Mouse (Mus musculus) frontal cortex, postnatal 10 days (tissue): ENCODE results near the gene Tmem86a.
A peak's percentile ranks its signal among the peaks of the same experiment; 100 is the strongest.

Experiments used
- DNase-seq, 2 experiments: peaks; one replicate each; pipeline ENCODE4 v3.0.0; 2022; ENCODE audit warnings: low spot score in 2 of 2, mixed read lengths in 1 of 2

Gene Tmem86a

DNA sequence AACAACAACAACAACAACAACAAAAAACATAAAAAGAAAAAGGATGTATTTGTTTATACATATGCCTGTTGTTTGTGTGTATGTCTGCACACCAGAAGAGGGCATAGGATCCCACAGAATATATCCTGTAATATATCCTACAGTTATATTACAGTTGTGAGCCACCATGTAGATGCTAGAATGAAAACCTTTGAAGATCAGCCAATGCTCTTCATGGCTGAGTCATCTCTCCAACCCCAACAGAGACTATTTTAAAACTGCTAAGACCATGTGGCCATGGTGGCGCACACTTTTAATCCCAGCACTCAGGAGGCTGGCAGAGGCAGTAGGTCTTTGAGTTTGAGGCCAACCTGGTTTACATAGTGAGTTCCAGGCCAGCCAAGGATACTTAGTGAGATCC, 22.9 kb upstream of the Tmem86a start:
- no peak for DNase-seq

DNA sequence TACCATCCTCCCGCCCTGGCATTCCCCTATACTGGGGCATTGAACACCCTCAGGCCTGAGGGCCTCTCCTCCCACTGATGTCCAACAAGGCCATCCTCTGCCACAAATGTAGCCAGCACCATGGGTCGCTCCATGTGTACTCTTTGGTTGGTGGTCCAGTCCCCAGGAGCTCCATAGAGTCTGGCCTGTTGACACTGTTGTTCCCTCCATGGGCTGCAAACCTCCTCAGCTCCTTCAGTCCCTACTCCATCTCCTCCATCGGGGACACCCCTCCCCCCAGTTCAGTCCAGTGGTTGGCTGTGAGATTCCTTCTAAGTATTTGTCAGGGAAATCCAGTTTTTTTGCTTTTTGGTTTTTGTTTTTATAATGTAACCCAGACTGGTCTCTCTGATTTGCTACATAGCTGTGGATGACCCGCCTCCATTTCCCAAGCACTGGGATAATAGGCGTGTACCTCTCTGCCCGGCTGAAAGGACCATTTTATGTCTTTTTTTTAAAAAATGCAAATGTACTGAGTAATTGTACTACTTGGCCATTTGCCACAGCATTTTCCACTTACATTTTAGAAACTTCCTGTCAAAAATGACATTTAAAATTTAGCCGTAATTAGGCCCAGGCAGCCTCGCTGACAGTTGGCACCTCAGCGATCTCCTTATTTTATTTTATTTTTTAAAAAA, 19.7 kb upstream of the Tmem86a start:
- no peak for DNase-seq

DNA sequence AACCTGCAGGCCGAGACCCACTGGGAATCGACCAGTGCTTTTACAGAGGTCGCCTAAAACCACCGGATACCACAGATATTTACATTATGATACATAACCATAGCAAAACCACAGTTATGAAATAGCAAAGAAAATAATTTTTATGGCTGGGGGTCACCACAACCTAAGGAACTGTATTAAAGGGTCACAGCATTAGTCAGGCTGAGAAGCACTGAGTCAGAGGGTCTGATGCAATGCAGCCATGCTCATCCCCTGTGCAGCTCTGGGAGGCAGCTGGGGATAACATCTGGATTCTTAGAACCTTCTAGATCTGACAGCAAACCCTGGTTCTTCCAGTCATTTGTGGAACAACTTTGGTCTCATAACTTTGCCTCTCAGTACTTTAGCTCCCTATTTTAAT, 19.0 kb upstream of the Tmem86a start:
- DNase-seq = no peak

DNA sequence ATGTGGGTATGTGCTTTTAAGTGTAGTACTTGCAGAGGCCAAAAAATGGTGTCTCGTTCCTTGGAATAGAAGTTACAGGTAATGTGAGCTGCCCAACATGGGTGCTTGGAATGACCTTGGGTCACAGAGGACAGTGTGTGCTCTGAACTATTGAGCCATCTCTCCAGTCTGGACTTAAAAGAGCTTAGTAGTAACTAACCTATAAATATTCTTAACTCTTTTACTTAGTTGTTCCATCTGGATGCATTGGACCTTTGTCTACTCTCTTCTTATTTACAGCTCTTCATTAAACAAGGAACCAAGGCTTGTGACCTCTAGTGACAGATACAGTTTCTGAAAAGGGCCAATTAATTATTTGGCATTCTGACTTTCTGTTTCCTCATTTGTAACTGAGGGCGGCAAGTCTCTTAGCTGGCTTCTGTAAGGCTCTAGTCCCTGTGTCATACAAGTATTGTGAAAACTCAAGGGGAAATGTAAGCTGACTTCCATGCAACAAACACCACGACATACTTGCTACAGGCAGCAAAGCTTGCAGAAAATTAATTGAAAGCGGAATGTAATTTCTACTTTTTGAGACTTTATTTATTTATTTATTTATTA, 15.5 kb upstream of the Tmem86a start:
- no peak for DNase-seq

DNA sequence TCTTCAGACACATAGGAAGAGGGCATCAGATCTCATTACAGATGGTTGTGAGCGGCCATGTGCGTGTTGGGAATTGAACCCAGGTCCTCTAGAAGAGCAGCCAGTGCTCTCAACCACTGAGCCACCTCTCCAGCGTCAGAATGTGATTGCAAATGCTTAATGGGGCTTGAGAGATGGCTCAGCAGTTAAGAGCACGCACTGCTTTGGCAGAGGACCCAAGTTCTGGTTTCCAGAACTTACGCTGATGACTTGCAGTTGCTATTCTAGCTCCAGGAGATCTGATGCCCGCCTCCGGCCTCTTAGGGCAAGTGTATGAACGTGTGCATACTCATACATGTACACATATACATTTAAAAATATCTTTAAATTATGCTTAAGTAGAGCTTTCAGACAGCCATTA, 15.0 kb upstream of the Tmem86a start:
- DNase-seq = no peak

DNA sequence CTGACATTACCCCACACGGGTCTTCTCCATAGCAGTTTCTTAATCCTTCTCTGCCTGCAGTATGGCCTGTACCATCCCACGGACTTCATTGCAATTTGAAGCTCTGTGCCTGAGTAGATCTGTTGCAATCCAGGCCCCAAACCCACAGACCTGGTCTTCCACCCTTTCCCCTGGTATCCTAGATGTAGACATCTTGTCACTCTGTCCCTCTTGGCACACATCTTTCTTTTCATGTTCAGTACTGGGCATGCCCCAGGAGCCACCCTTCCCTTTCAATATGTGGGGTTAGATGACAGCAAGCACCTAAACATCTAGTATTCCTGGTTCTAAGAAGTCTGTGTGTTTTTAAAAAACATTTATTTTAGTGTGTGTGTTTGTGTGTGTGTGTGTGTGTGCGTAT, 8.7 kb upstream of the Tmem86a start:
- no peak for DNase-seq

DNA sequence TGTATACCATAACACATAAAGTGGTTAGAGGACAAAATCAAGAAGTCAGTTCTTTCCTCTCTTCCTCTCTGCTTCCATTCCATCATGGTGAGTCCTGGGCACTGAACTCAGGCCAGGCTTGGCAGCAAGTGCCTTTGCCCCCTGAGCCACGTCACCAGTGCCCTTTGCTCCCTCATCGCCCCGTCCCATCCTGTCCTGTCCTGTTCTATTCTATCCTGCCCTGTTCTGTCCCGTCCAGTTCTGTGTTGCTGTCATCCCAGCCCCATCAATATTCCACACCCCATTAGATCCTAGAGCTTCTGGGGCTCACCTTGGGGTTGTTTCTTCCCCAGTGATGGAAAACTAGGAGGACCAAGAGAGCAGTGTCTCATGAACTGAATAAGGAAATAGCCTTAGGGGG, 8.3 kb upstream of the Tmem86a start:
- DNase-seq = no peak

DNA sequence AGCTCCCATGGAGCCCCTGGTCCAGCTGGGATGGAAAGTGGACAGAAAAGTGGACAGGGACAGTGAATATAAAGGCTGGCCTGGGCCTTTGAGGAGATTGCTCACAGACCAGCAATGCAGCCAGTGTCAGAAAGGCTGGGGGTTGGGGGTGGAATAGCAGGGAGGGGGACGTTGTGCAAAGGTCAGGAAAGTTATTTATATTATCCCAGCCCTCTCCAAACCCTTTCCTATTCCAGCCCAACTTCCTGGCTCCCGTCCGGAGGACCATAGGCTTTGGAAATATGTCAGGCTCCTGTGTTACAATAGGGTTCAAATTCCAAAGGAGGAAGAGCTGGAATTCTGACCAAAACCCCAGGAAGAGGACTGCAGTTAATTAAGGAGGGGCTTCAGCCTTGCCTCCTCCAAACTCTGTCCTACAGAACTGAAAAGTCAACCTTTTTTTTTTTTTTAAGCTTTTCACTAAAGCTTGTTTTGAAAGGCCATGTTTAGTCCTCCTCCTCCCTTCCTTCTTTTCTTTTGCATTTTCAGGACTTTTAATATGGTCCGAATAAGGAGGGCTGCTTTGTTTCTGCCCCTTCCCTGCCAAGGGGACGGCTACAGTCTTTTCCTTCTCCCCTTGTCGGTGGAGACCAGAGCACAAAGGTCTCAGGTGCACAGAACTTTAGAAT, 7.4 kb upstream of the Tmem86a start:
- DNase-seq = no peak

DNA sequence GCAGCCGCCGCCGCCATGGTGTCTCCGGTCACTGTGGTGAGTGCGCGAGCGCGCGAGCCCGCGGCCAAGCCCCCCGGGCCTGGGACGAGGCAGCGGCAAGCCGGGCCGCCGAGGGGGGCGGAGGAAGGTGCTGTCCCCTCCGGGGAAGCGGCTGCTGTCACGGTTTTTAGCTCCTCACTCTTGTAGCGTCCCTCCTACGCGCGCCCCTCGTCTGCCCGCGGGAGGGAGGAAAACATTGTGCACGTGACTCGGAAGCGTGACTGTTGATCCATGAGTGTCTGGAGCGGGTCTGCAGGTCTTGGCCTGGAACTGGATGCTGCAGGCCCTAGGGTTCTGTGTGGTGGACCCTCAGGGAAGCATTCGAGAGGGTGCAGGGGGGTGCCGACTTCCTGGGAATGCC, 365 bp downstream of the Tmem86a start:
- DNase-seq = peak; percentile 64 to 75

DNA sequence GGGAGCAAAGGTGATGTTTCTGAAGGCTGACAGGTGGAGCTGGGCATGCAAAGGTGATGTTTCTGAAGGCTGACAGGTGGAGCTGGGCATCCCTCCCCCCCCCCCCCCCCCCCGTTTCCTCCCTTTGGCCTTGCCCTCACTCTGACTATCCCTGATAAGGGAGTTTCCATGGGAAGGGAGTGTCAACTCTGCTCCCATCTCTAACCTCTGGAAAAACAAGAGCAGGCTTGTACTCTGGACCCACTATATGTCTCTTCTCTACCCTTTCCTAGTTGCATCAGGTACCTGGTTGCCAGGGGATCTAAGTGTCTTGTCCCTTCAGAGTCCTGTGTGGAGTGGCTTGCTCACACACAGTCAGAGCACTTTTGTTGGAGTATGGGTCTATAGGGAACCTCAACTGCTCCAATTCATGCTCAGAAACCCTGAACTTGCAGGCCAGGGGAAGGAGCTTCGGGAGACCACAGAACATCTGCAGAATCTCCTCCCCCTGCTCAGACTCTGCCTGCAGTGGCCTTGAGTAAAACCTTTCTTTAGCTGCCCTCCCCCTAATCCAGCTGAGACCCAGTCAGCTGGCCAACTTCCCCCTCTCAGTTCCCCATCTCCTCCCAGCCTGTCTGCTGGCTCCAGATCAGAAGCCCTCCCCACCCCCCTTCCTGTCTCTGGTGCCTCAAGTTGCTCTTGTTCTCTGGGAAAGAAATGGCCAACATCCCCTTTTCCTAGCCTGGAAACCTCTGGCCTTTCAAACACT, 1.2 kb downstream of the Tmem86a start:
- DNase-seq = peak; percentile 66 to 75

DNA sequence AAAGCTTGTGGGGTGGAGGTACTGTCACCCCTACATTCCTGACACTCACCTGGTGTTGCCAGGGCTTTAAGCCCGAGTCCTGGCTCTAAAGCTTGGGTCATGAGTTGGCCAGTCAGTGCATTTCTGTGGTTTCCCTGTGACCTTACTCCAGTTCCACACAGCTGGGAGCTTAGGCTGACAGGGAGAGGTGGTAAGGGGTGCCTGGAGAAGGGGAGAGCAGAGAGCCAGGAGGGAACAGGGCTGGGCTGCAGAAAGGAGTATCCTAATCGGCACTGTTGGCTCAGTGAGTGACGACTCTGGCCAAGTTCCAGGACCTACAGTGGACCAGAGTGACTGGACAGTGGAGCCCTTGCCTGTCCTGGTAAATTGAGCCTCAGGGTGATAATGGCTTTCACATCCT, 1.9 kb downstream of the Tmem86a start:
- DNase-seq = no peak

DNA sequence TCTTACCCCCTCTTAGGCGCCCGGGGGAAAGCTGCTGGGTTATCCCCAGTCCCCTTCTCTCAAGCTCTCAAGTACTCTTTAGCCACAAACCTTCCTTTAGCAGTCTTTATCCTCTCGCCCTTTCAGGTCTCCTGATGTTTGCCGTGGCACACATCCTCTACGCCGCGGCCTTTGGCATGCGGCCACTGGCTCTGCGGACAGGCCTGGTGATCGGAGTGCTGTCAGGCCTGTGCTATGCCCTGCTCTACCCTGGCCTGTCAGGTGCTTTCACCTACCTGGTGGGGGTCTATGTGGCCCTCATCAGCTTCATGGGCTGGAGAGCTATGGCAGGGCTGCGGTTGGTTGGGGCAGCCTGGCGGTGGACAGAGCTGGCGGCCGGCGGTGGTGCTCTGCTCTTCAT, 2.9 kb downstream of the Tmem86a start:
- DNase-seq = no peak

DNA sequence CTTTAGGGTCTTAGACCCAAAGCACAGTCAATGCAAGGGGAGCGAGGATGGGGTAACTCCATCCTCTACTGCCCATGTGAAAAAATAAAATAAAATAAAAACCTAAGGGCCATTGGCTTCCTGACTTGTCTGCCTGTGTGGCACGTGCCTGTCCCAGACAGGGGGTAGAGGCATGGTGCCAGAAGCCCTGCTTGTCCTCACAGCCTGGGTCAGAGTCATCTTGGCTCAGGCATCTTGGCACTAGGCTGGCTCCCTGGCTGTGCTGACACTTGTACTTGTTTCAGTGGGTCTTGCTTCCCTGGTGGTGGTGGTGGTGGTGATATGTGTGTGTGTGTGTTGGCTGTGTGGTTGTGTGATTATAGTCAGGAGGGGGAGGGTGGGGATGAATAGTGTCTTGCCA, 4.3 kb downstream of the Tmem86a start:
- DNase-seq = no peak

DNA sequence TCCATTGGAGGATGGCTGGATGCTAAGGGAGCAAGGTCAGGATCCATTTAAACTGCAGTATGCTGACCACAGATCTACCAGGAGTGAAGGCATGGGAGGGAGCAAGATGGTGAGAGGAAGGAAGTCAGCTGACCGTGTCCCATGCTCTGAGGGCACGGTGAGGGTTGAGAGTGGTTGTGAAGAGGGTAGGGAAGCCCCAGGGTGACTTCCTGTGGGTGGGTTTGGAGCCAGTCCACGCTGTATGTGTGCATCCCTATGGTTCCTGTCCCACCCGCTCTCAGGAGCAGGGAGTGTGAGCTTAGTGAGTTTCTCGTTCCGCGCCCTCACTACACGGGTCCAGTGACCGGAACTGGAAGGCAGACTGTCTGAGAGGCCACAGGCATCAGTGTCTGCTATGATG, 5.3 kb downstream of the Tmem86a start:
- DNase-seq = no peak

DNA sequence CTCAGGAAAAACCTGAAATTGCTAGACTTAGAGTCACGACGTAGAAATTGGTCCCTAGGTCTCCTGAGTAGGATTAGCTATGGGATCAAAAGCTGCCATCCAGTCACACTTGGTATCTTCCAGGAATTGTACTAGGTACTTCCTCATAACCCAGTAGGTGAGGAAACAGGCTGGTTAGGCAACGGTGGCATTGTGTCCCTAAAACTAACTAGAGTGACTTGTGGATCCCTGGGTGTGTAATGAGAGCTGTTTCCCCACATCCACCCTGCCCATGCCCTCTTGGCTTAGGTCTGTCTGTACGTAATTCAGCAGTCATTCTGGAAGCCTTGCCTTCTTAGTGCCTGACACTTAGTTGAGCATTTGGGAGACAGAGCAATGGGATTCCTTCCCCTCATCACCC, 5.9 kb downstream of the Tmem86a start:
- DNase-seq = no peak

DNA sequence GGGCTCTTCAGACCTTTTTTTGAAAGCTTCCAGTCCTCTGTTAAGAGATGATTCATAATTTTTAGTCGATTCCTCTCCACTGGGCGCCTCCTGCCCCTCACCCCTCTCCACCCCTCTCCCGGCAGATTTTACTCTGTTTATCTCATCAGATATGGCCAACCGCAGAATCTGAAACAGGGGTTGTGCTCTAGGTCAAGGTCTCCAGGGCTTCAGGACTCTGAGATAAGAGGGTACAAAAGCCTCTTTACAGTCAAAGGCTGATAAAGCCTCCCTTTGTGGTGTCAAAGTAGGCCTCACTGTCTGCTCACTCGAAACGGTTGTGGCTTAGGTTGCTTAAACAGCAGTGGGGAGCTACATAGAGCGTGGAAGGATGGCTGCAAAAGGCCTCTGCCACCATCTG, 8.9 kb downstream of the Tmem86a start:
- DNase-seq = no peak

DNA sequence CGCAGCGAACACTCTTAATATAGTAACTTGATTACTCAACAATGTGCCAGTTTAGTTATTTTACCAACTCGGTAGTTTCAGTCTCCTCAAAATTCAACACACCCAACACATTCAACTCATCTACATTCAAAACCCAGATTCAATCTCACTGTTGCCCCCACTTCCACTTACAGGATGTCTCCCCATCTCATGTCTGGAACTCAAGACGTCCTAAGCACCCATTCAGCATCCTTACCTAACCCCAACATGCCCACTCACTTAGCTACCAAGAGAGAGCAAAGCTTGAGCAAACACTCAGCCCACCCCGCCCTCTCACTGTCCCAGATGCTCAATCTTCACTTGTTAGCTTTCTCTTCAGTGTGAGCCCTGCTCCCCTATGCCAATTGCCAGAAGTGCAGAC, 11.2 kb downstream of the Tmem86a start:
- DNase-seq = no peak

DNA sequence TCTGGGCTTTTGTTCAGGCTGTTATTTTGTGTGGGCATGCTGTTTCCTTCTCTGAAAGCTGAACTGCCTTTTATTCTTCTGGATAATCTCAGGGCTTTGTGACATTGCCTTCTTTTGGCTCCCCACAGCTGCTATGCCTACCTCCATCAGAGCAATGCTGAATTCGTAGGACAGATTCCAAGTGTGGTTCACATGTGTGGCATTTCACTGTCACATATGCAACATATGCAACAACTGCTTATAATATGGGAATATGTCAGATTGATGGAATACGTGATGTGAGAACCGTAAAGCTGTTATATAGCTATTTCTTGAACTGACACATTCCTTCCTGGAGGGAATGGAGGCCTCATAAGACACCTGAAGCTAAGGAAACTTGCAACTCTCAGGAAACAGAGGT, 16.5 kb downstream of the Tmem86a start:
- DNase-seq = no peak

DNA sequence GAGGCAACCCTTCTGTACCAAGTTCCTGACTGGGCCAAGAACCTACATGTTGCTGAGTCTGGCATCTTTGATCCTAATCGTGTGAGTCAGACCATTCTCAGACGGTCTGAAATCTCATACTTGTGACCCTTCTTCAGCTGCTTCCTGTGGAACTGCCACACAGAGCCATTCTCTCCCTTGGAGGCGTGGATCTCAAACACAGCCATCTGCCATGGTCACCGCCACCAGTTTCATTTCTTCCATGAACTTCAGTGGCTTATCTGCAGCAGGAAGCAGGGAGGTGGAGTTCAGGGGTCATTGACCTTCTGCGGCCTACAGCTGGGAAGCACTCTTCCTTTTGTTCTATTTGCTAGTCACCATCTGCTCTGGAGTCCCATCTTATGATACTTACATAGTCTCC, 17.5 kb downstream of the Tmem86a start:
- no peak for DNase-seq

DNA sequence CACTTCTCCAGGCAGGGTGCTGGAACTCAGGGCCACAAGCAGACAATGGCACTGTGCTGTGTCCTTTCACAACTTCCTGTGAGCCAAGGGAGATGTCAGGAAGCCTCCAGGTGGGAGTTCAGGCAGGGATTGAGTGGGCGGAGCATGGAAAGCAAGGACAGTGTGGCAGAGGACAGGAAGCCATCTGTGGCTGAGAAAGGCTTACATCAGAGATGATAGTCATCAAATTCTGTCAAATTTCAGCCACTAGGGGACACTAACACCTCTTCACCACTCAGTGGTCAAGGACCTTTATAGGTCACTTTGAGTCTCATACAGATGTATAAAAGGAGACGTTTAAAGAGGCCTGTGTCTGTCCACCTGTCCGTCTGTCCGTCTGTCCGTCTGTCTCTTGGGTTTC, 22.1 kb downstream of the Tmem86a start:
- DNase-seq = no peak

DNA sequence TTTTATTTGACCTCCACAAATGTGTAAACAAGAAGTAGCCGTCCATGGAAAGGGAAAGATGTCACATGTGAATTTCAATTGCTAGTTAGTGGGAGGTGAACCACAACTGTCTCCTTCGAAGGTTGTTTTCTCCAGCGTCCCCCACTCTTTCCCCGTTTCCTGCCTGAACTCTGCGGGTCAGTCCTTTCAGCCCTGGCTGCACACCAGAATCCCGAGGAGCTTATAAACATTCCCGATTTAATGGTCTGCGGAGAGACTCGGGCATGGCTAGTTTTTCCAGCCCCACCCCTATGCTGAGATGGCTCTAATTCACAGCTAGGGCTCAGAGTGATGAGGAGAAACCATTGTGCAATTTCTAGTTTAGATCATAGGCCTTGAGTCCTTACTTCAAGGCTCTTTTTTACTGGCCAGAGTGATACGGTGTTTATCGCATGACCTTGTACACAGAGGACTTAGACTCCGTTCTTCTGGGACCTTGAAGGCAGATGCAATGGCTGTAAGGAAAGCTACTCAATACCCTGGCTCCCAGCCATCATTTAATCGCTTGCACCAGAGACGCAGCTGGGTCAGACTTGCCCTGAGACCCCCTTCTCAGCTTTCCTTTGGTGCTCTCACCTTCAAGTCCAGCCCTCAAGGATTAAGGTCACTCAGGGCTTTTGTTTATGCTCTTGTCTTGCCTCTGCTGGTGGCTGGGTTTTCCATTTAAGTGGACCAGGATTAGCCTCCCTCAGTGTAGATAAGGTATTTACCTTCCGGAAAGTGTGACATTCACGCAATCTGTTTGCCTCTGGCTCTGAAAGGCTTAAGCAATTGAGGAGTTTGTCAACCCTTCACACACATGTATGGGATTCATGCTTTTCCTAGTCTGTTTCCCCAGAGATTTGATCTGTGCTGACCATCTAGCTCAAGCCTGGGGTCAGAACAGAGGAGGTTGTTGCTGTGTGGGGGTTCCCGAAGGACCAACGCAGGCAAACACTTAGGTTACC, 23.4 kb downstream of the Tmem86a start:
- no peak for DNase-seq

DNA sequence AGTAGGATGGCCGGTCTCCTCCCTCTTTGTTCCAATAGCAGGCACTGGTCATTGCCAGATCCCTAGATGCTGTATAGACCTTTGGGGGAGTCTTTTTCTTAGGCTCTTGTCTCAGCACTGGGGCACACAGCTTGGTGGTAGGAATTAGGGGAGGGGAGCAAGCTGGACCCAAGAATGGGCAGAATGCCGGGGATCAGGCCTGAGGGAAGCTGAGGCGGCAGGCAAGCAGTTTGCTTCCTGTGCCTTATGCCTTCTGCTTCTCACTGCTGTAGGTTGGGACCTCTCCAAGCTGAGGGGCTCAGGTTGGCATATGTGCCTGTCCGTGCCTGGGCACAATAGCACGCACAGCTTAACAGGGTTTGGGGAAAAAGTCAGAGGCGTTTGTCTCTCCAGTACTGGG, 25.8 kb downstream of the Tmem86a start:
- no peak for DNase-seq
